Mouse (Mus musculus) stomach, postnatal 0 days (tissue): Measurements from ENCODE around the gene Gm49320.

Experiments used
- CTCF ChIP-seq: IDR thresholded peaks from 2 replicates; pipeline ENCODE4 v1.5.1; 2016; ENCODE audit warnings: antibody characterized with exemption, low read depth, mild to moderate bottlenecking, moderate library complexity
- EP300 ChIP-seq: optimal IDR thresholded peaks from 2 replicates; pipeline ENCODE3; 2016; ENCODE audit warnings: antibody characterized with exemption

DNA sequence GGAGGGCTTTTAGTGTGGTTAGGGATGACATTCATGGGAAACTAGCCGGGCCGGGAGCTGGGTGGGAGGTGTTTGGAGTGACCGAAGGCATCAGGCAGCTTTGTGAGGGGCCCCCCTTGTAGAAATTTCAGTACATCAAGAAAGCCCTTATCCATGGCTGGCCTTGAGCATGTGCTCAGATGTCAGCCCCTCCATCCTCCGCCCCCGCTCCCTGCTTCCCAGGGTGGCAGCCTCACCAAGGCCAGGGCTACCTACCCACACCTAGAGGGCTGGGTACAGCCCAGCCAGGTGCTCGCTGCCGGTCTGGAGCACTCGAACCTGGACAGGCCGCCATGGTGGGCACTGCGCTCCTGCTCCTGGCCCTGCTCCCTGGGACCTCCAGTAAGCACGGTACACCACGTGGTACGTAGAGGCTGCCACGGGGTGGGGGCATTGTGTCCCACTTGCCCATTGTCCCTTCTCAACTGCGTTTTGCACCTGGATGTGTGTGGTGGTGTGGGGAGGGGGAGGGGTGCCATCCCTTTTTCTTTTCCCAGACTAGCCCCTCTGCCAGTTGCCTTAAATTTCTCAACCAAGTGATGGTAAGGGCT, 9.4 kb downstream of the Gm49320 start, which contains the start of gene Tgfbr3l:
- TF ChIP-seq CTCF (no peak), EP300 (no peak)
